Mouse (Mus musculus): ENCODE measurements around the gene Iqgap3.
A peak's percentile ranks its signal among the peaks of the same experiment; 100 is the strongest.

Iqgap3 gene

DNA sequence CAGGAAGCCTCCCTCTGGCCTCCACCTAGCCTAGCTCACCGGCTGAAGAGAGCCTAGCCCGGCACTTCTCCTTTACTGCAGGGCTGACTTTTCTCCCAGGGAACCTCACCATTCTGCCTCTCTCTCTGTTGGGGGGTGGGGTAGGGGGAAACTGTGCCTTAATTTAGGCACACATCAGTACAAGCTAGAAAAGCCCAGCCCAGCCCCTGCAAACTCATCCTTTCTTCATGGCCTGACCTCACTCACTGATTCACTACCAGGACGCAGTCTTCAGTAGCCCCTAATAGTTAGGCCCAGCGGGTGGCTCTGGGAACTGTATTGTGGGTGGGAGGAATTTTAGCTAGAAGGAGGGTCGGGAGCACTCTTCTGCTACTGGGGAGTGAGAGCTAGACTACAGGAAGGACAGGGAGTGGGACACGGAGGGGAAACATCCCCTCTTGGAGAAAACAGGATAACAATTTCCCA is 67.8 kb downstream of the Iqgap3 start:
- DNase-seq (ENCODE audit: low read depth, low spot score), result no peak

- DNase-seq (ENCODE audit: low read depth, low spot score), result peak; percentile 45
These were observed 68.6 kb downstream of the Iqgap3 start for GRCm38 (mm10) chr3:88150061-88150998.

GRCm38 (mm10) chr3:88150999-88151364 is 69.2 kb downstream of the Iqgap3 start:
- DNase-seq (ENCODE audit: low read depth, low spot score), result peak; percentile 64

GRCm38 (mm10) chr3:88152056-88152455 is 70.3 kb downstream of the Iqgap3 start:
- no peak for DNase-seq (ENCODE audit: low read depth, low spot score)

DNA sequence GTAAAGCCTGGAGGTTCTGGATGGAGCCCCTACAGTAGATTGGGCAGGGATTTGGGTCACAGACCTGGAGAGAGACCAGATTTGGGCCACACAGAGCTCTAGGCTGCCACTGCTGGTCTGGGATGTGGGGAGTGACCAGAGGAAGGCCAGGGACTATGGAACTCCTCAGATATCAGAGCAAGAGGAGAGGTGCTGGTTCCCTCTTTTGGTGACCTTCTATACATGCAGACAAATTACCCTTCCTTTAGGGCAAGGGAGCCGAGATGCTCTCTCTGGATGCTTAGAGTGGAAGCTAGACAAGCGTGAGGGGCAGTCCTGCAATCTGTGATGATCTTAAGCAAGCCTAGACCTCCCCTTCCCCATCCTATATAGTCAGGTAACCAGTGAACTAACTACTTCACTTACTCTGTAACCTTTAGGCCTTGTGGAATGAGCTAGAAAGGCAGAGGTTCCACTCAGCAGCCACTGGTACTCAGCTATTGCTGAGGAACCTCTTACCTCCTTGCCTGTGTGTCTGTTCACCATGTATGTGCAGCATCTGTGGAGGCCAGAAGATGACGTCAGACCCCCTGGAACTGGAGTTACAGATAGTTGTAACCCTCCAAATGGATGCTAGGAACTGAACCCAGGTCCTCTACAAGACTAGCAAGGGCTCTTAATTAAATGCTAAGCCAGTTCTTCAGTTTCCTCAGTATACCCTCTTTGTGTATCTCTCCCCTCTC is 71.7 kb downstream of the Iqgap3 start:
- DNase-seq (ENCODE audit: low read depth, low spot score), result no peak

DNA sequence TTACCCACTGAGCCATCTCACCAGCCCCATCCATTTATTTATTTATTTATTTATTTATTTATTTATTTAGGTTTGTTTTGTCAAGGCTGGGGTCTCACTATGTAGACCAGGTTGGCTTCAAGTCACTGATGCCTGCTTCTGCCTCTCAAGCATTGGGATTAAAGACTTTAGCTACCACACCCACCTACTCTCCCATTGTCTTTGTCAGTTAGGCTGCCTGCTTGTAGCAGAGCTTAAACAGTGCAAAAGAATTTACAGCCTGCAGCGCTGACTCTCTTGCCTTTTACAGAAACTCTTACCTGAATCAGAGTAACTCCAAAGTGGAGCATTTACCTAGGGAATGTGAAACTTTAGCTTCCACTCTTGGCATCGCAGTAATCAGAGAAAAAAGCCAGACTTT is 72.5 kb downstream of the Iqgap3 start:
- DNase-seq (ENCODE audit: low read depth, low spot score), result no peak

DNA sequence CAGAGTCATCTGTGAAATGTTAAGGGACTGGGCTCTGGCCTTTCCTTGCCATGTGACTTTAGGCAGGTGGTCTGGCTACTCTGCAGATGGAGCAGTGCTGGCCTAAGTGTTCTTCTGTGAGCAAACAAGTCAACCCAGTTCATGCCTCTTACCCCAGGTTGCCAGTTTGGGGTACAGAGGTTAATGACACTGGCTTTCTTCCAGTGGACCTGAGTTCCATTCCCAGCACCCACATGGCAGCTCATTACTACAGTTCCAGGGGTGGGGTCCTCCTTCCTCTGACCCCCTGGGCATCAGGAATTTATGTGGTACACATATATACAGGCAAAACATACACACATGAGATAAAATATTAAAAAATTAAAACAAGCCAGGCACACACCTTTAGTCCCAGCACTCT is 75.0 kb downstream of the Iqgap3 start:
- no peak for DNase-seq (ENCODE audit: low read depth, low spot score)

GRCm38 (mm10) chr3:88157771-88158597 is 76.2 kb downstream of the Iqgap3 start:
- peak; percentile 52 for DNase-seq (ENCODE audit: low read depth, low spot score)

GRCm38 (mm10) chr3:88158991-88159390 is 77.2 kb downstream of the Iqgap3 start:
- no peak for DNase-seq (ENCODE audit: low read depth, low spot score)

DNA sequence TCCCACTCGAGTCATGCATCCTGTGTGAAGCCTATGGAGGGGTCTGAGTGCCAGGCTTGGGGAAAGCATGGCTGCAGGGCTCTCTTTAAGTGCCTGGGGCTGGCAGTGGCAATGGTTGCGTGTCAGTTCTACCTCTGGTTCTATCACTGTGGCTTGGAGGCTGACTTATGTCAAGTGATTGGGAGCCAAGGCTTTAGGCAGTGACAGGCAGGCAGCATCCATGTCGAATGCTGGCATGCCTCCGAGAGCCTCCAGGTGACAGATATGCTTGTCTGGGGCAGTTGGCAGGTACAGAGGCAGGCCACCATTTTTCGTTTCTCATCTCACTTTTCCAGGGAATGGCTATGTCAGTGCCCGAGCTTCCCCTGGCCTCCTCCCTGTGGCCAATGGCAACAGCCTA is 79.1 kb downstream of the Iqgap3 start:
- no peak for DNase-seq (ENCODE audit: low read depth, low spot score)

DNA sequence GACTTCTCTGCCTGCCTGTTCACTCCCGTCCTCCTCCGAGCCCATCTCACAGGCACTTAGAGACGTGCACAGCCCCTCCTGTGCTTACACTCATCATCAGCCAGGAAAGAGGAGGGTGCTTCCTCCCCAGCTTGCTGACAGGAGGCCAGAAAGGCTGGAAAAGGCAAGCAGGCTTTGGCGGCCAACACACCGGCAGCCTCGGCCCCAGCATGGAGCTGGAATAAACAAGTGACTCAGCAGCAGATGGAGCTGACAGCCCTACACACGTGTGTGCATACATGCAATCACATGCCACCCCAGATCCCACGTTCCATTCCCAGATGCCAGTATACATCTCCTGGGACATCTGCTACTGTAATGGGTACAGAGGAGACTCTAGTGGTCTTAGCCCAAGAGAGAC is 80.5 kb downstream of the Iqgap3 start:
- DNase-seq (ENCODE audit: low read depth, low spot score), result no peak

DNA sequence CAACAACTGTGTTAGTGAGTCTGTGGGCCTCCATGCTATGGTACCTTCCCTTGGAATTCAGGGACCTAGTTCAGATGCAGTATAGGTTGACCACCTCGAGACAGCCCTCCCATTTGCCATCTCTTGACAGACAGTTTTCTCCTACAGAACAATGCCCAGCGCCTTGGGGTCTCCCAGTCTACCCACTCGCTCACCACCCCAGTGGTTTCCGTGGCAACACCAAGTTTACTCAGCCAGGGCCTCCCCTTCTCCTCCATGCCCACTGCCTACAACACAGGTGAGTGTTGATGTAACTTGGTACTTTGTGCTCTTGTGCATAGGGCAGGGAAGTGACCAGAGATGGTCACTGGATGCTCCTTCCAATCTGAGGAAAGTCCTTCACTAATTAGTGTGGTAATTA is 81.0 kb downstream of the Iqgap3 start:
- no peak for DNase-seq (ENCODE audit: low read depth, low spot score)

DNA sequence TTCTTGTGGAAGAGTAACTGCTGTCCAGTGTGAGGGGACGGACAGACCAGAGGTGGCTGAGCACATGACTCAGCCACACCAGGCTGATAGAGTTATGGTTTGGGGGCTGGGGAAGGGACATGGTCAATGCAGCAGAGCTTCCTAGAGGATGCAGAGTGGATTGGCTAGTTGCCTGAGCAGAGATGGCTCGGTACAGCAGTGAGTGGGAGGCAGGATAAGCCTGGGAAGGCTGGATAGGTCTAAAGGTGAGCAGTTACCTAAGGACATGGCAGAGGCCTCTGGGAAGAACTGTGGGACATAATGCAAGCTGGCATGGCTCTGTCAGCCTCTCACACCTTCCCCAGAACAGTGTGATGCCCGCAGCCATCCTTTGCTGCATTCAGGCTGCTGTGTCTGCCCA is 82.1 kb downstream of the Iqgap3 start:
- DNase-seq (ENCODE audit: low read depth, low spot score), result no peak

- no peak for DNase-seq (ENCODE audit: low read depth, low spot score)
These were observed 82.5 kb downstream of the Iqgap3 start for GRCm38 (mm10) chr3:88164263-88164662.

DNA sequence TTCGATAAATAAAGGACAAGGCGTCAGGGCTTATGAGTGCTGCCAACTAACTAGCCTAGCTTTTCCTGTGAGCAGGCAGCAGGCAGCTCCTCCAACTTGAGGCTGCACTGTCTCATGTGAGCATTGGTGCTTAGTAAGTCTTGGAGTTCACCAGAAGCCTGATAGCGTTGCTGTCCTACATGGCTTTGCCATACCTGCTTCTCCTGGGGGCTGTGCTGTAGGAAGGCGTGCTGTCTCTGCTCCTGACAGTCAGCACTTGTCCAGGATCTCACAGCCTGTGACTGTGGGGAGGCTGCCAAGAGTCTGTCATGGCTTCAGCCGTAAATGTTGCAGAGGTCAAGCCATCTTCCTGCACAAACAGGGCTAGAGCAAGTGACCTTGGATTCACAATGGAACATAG is 84.3 kb downstream of the Iqgap3 start:
- no peak for DNase-seq (ENCODE audit: low read depth, low spot score)

GRCm38 (mm10) chr3:88170361-88170760 is 88.6 kb downstream of the Iqgap3 start:
- DNase-seq (ENCODE audit: low read depth, low spot score), result no peak
